Mouse (Mus musculus): ENCODE measurements around the gene Gm20605.

- TF ChIP-seq POLR2A (IDR thresholded peaks at IDR 0.05; ENCODE audit: insufficient read length, low read depth) (no peak), CEBPB (IDR thresholded peaks at IDR 0.05; ENCODE audit: insufficient read depth, poor library complexity, severe bottlenecking) (no peak)
Measured at GRCm38 (mm10) chr5:137649251-137649650, 20.3 kb downstream of the Gm20605 start.

Measured in myocyte (in vitro differentiated cells).